9 mouse cellular contexts compared by ENCODE assay signal in the genomic region with DNA sequence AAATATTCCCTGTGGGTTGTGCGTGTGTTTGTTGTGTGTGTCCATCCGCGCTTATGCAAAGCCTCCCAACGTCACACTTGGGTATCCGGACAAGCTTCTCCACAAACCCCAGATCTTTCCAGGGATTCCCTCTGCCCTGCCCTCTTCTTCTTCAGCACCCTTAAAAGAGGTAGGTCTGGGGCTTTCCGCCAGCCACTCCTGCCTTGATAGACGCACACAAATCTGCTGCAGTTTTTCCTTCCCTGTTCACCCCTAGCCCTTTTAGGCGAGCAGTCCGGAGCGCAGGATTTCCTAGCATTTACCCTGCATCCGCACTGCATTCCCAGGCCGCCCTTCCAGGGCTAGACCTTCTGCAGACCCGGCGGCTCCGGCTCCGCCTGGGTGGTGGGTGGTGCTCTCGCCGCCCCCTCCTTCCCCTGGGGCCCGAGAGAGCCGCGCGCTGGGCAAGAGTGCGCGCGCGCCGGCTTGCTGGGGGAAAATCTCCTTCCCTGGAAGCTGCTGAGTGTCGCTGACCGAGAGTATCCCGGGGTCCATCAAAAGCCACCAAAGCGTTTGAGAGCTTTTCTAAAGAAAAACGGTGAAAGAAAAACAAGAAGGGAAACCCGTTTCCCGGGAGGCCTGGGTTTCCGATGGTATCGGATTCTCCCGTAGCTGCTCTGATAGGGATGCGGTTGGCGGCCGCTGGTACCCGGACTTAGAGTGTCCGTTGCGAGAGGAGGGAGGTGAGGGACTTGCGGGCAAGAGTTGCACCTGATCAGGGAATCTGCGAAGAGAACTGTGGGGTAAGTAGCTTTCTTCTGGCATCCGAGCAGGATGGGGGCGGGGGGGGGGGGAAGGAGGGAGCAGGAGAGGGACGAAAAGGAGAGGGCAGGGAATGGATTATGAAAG. TPM values are rescaled to one million over a fixed set of nuclear protein-coding genes. Genes with fewer than 3 reads are reported as not detected.
DNase-seq lines count a peak whose midpoint lies in the region; ATAC-seq lines count a peak whose summit lies in the region.
"Had no signal": no experiment of that assay in that cellular context is flagged by ENCODE, and none has a peak within 500 bp of the region (broad histone marks: within the 10 kb centered on the region; RNA-seq: fewer than 3 reads in every experiment).

Car10 (plus strand) TSS at position 88 of the 888 bp plus-strand sequence.

- H3K9ac ChIP-seq in liver, embryonic 12.5 days: no peak within 1 kb of the TSS
- H3K9ac ChIP-seq in hindbrain, embryonic 14.5 days: peak within 1 kb of the TSS; percentile 77
- H3K9ac ChIP-seq in liver, embryonic 15.5 days: no peak within 1 kb of the TSS
- H3K9ac ChIP-seq in stomach, embryonic 16.5 days (ENCODE audit: low read length): no peak within 1 kb of the TSS
- H3K9ac ChIP-seq: liver, embryonic 14.5 days had no signal

- H3K9me3 ChIP-seq in liver, embryonic 12.5 days (replicated peaks): no peaks in the 10 kb centered on the region
- H3K9me3 ChIP-seq in hindbrain, embryonic 14.5 days (ENCODE audit: control insufficient read depth, low read length): no peaks in the 10 kb centered on the region
- H3K9me3 ChIP-seq in liver, embryonic 15.5 days (replicated peaks): no peaks in the 10 kb centered on the region
- H3K9me3 ChIP-seq in stomach, embryonic 16.5 days (replicated peaks; ENCODE audit: control insufficient read depth, low read length): no peaks in the 10 kb centered on the region

- no peak for DNase-seq in liver
- DNase-seq in embryo, embryonic 10.5 days (ENCODE audit: low spot score): peak; percentile 55
- no peak for DNase-seq in hindbrain, embryonic 14.5 days (ENCODE audit: low spot score)
- no peak for DNase-seq in spleen, adult 12 weeks (ENCODE audit: low spot score)
- DNase-seq in ovary, adult 18-20 months (ENCODE audit: low spot score): no peak

- no peak within 1 kb of the TSS for H3K27ac ChIP-seq in liver, embryonic 12.5 days
- H3K27ac ChIP-seq in hindbrain, embryonic 14.5 days: peak within 1 kb of the TSS; percentile 86
- no peak within 1 kb of the TSS for H3K27ac ChIP-seq in liver, embryonic 15.5 days (replicated peaks)
- no peak within 1 kb of the TSS for H3K27ac ChIP-seq in stomach, embryonic 16.5 days (ENCODE audit: low read length)
- H3K27ac ChIP-seq: liver, embryonic 14.5 days had no signal

- H3K4me3 ChIP-seq in liver, embryonic 12.5 days: peak within 1 kb of the TSS; percentile 25
- H3K4me3 ChIP-seq in hindbrain, embryonic 14.5 days (replicated peaks; ENCODE audit: low read length): peak within 1 kb of the TSS; percentile 62
- no peak within 1 kb of the TSS for H3K4me3 ChIP-seq in liver, embryonic 15.5 days (replicated peaks)
- peak within 1 kb of the TSS; percentile 42 for H3K4me3 ChIP-seq in stomach, embryonic 16.5 days (replicated peaks; ENCODE audit: low read length)

- peaks cover 64% of the 10 kb centered on the region for H3K27me3 ChIP-seq in liver, embryonic 12.5 days (replicated peaks)
- H3K27me3 ChIP-seq in hindbrain, embryonic 14.5 days (ENCODE audit: control insufficient read depth, insufficient read depth, low read length): peaks cover 26% of the 10 kb centered on the region
- peaks cover 61% of the 10 kb centered on the region for H3K27me3 ChIP-seq in liver, embryonic 15.5 days
- peaks cover 52% of the 10 kb centered on the region for H3K27me3 ChIP-seq in stomach, embryonic 16.5 days (ENCODE audit: control insufficient read depth, insufficient read depth, low read length)

- peak within 1 kb of the TSS; percentile 52 for H3K4me2 ChIP-seq in liver, embryonic 12.5 days
- H3K4me2 ChIP-seq in hindbrain, embryonic 14.5 days (replicated peaks): peak within 1 kb of the TSS; percentile 90
- H3K4me2 ChIP-seq in liver, embryonic 15.5 days: peak within 1 kb of the TSS; percentile 10
- H3K4me2 ChIP-seq in stomach, embryonic 16.5 days (ENCODE audit: low read depth, low read length): peak within 1 kb of the TSS; percentile 60

- WGBS in liver, embryonic 12.5 days (ENCODE audit: insufficient replicate concordance): 2% methylated on average over 47 of the region's 48 CpGs
- WGBS in hindbrain, embryonic 14.5 days: under 1% methylated on average over 47 of the region's 48 CpGs
- WGBS in liver, embryonic 15.5 days (ENCODE audit: insufficient replicate concordance): 3% methylated on average over 48 of the region's 48 CpGs
- WGBS in stomach, embryonic 16.5 days: under 1% methylated on average over 46 of the region's 48 CpGs

- 0 out of 2 replicates have a peak, but pooled peaks cover 9% of the 10 kb centered on the region for H3K4me1 ChIP-seq in liver, embryonic 12.5 days
- H3K4me1 ChIP-seq in hindbrain, embryonic 14.5 days (replicated peaks; ENCODE audit: control insufficient read depth, insufficient read depth, low read length): no peaks in the 10 kb centered on the region; the same call in 1 of the 2 replicates
- H3K4me1 ChIP-seq in liver, embryonic 15.5 days (replicated peaks): no peaks in the 10 kb centered on the region
- 0 out of 2 replicates have a peak, but pooled peaks cover 8% of the 10 kb centered on the region for H3K4me1 ChIP-seq in stomach, embryonic 16.5 days (ENCODE audit: control insufficient read depth, insufficient read depth, low read length)

- H3K36me3 ChIP-seq in liver, embryonic 12.5 days: no peaks in the 10 kb centered on the region
- no peaks in the 10 kb centered on the region for H3K36me3 ChIP-seq in hindbrain, embryonic 14.5 days (replicated peaks; ENCODE audit: control insufficient read depth, insufficient read depth)
- H3K36me3 ChIP-seq in liver, embryonic 15.5 days (replicated peaks): no peaks in the 10 kb centered on the region
- no peaks in the 10 kb centered on the region for H3K36me3 ChIP-seq in stomach, embryonic 16.5 days (ENCODE audit: control insufficient read depth, insufficient read depth, low read length)

- no peak for ATAC-seq in liver, embryonic 12.5 days
- ATAC-seq in hindbrain, embryonic 14.5 days (ENCODE audit: low FRiP score): peak; percentile 61
- no peak for ATAC-seq in liver, embryonic 15.5 days (ENCODE audit: insufficient read depth)
- ATAC-seq in stomach, embryonic 16.5 days (ENCODE audit: insufficient read depth, low FRiP score): no peak

RNA-seq across cellular contexts. Expression of gene Car10, which starts in this region (rescaled TPM):
- polyA plus RNA-seq in liver, embryonic 12.5 days (2016; fragmentation: Nextera tagmentation; extraction: Ambion mirVana): 0.05 and 0.07 TPM in 2 replicates
- polyA plus RNA-seq in hindbrain, embryonic 14.5 days (2014; fragmentation: Nextera tagmentation; extraction: Ambion mirVana): 51.5 TPM in 2 replicates
- polyA plus RNA-seq in liver, embryonic 15.5 days (2015; fragmentation: Nextera tagmentation; extraction: Ambion mirVana): not detected in 2 replicates
- polyA plus RNA-seq in stomach, embryonic 16.5 days (2015; fragmentation: Nextera tagmentation; extraction: Ambion mirVana): 0.13 and 0.31 TPM in 2 replicates
- polyA plus RNA-seq: liver, embryonic 14.5 days had no signal

Comparison
In these comparisons a context has a peak if more than half of its experiments do, and no peak if none do; other contexts are left out.
1. RNA of gene Car10 (polyA plus RNA-seq): 51.5 TPM in hindbrain, embryonic 14.5 days; 0.13 to 0.31 TPM in stomach, embryonic 16.5 days, 0.05 to 0.07 TPM in liver, embryonic 12.5 days and not detected in liver, embryonic 15.5 days; every median in the first group is over 10 times any median in the second.
2. H3K4me2 ChIP-seq: peak in every context shown above with its lines; median percentile 90 in hindbrain, embryonic 14.5 days; 60 in stomach, embryonic 16.5 days; 52 in liver, embryonic 12.5 days; 10 in liver, embryonic 15.5 days.